Mouse (Mus musculus) CD4-positive naive resting alpha-beta T cell, adult 57 days (primary cell): Measurements from ENCODE around the gene Dnaja3. TPM values are rescaled to one million over a fixed set of nuclear protein-coding genes. Genes with fewer than 3 reads are reported as not detected.

Experiments used
- total RNA-seq: library from RNA; stranded (reverse); gene quantifications from one replicate; pipeline ENCODE4 v1.2.4, GENCODE M21; 2023

The Dnaja3 gene
- total RNA-seq: 29.1 TPM

GRCm38 (mm10) chr16:4639831-4640237 lies at the start of gene Dnaja3, which contains the start of gene Vasn:
Gene Dnaja3 (plus strand): TSS chr16:4639989.
Gene Vasn (plus strand): TSS chr16:4639941.

GRCm38 (mm10) chr16:4593971-4594813 lies 45.6 kb upstream of the Dnaja3 start, which contains the start of gene Glis2:
Gene Glis2 (plus strand): TSS chr16:4594713.

GRCm38 (mm10) chr16:4624481-4625110 lies 15.2 kb upstream of the Dnaja3 start, which contains the start of gene Pam16:
Gene Pam16 (minus strand): TSS chr16:4624988.

GRCm38 (mm10) chr16:4679121-4680018 lies 39.6 kb downstream of the Dnaja3 start, which contains the start of gene Coro7:
Gene Coro7 (minus strand): TSS chr16:4679777.

GRCm38 (mm10) chr16:4718753-4719518 lies 79.1 kb downstream of the Dnaja3 start, which contains the start of gene Nmral1:
Gene Nmral1 (minus strand): TSS chr16:4719356.

GRCm38 (mm10) chr16:4725780-4726527 lies 86.2 kb downstream of the Dnaja3 start, which contains the start of gene Hmox2:
Gene Hmox2 (plus strand): TSS chr16:4726361.

Other genes starting within 250 kb of the Dnaja3 start
- 2.0 TPM for gene Adcy9, start 219.5 kb upstream of the Dnaja3 start, total RNA-seq
- gene Srl, start 98.2 kb upstream of the Dnaja3 start, total RNA-seq: 0.83 TPM
- 24.6 TPM for gene Tfap4, start 80.1 kb upstream of the Dnaja3 start, total RNA-seq
- gene Glis2, start 45.3 kb upstream of the Dnaja3 start, total RNA-seq: 0.62 TPM
- gene Pam16, start 15.0 kb upstream of the Dnaja3 start, total RNA-seq: 40.4 TPM
- 0.47 TPM for gene Vasn, start within 50 bp of the Dnaja3 start, total RNA-seq
- gene Coro7, start 39.8 kb downstream of the Dnaja3 start, total RNA-seq: 191 TPM
- gene Nmral1, start 79.4 kb downstream of the Dnaja3 start, total RNA-seq: 3.2 TPM
- 40.3 TPM for gene Hmox2, start 86.4 kb downstream of the Dnaja3 start, total RNA-seq
- gene Cdip1, start 150.3 kb downstream of the Dnaja3 start, total RNA-seq: 47.1 TPM
- gene 4930562C15Rik, start 195.4 kb downstream of the Dnaja3 start, total RNA-seq: not detected
- 160 TPM for gene Ubald1, start 240.3 kb downstream of the Dnaja3 start, total RNA-seq
- gene Mgrn1, start 246.3 kb downstream of the Dnaja3 start, total RNA-seq: 76.2 TPM